Mouse (Mus musculus): Measurements from ENCODE around the gene Phxr2.

Phxr2 gene

DNA sequence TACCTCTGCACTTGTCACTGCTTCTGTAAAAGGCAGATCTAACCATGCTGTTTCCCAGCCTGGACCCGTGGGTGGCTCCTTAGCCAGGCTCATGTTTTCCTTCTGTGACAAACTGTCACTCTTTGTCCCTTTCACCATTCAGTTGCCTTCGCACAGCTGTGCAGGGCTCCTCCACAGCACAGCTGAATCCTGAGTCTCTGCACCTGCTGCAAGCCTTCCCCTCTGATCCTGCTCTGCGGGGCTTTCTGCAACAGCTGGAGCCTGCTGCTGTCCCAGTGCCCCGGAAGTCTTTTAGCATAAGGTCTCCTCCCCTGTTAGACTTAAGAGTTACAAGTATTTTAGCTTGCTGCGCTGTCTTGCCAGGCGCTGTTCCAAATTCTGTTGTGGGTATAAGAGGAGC, 6.1 kb upstream of the Phxr2 start:
- peak; percentile 4 for DNase-seq (ENCODE audit: low spot score)

DNA sequence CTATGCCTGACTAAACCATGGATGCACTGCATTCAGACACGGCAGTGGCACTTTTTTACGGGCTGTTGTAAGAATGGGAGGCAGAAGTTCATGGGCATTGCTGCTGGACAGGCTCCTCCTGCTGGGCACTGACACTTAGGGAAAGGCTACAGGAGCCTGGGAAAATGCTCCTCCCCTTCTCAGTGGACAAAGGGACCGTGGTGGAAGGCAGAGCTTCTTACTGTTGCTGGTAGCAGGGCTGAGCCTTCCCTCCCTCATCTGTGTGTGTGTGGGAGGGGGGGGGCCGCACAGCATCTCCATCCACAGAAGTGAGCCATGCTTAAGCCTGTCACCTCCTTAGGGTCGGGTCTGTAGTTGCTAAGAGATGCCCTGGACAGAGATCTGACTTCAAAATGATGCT, 5.2 kb upstream of the Phxr2 start:
- DNase-seq (ENCODE audit: low spot score) = peak; percentile 19

DNA sequence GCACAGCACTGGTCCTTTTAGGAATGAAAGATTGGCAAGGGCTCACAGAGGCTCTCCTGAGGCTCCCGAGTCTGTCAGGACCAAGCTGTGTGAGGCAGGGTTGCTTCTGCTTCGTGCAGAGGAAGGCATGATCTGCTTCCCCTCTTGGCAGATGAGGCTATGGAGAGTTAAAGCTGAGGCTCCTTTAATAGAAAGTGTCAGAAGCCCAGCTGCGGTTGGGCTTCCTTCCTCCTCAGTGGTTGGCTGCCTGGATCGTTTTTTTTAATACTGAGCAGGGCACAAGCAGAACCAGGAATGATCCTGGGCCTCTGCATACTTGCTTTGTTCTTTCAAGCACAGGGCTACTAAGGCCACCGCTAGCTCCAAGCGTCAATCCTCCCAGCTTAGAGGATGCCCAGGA, 4.5 kb upstream of the Phxr2 start:
- DNase-seq (ENCODE audit: low spot score) = no peak

DNA sequence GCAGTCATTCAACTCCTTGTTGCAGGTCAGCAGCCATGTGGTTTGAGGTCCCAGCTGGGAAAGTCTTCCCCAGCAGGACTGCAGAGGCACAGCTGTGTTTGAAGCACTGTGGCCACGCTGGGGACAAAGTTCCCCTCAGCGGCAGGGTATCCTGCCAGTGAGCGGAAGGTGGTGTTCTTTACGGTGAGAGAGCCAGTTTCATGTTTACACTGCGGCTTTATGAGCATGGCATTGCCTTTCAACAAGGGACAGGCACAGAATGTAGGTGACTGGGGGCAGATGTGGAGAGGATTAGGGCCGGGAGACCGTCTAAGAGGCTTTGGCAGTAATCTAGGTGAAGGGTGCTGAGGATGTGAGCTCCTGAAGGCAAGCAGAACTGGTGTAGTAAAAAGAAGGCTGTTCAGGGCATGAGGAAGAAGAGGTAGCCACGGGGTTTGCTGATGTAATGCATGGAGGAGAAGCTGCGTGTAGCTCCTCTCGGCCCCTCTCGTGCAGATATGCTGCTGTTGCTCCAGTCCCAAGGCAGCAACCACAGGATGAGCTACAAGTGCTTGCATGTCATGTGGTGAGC, 1.7 kb upstream of the Phxr2 start:
- peak; percentile 2 for DNase-seq (ENCODE audit: low spot score)

DNA sequence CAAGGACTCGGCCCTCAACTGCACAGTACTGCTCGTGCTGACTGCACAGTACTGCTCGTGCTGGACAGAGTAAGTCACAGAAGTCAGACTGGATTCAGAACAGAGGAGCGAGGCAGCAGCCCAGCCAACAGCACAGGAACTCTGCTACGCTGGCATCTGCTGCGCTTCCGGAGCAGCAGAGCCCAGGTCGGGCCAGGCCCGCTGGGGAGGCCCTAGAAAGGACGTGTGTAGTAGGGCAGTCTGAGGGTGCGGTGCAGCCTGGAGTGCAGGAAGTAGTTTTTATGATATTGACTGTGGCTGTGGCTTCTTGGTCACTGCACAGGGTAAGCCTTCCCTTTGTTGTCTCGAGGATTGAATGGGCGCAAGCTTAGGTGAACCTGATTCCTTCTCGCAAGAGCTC, 829 bp upstream of the Phxr2 start:
- no peak for DNase-seq (ENCODE audit: low spot score)

DNA sequence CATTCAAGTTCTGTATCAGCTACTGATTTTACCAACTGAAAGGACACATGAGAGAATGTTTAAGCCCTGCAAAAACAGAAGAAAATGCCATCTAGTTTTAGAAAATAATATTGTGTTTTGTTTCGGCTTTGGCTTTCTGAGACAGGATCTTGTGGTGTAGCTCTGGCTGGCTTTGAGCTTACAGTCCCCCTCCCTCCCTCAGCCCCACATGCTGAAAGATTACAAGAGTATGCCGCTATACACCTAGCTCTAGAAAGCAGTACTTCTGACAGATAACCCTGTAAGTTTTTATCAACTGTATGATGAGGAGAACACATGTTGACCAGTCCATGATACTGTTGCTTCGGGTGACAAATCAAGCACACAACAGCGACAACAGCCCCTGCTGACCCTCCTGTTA, 6.7 kb downstream of the Phxr2 start:
- no peak for DNase-seq (ENCODE audit: low spot score)

DNA sequence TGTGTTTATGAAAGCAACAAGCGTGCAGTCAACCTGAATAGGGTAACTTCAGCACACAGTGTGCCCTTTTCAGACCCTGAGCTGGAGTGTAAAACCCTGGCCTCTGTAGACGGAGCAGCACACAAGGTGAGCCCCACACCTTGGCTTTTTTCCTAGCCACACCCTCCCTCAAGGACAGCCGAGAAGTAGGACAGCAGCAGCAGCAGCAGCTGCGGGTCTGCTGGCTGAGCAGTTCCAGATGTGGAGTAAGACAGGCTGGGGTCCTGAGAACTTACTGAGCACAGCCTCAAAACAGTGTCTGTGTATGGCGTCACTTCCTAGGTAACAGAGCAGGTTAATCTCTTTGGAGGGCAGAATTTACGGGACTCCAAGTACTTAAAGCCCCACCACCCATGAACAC, 7.4 kb downstream of the Phxr2 start:
- DNase-seq (ENCODE audit: low spot score) = no peak

DNA sequence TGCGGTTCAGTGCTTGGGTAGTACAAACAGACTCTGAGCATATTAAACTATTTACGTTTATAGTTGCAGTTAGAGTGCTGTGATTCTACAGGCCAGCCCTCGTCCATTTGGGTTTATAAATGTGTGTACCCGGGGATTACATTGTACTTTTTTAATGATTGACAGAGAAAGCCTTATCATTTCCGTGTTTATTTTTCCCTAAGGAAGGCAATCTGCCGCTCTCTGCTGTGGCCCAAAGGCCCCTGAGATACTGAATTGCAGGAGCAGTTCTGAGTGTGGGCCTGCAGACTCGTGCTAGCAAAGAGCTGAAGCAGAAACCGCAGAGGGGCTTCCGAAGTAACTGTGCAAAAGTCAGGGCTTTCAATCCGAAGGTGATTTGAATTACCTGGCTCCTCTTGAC, 8.2 kb downstream of the Phxr2 start:
- DNase-seq (ENCODE audit: low spot score) = no peak

DNA sequence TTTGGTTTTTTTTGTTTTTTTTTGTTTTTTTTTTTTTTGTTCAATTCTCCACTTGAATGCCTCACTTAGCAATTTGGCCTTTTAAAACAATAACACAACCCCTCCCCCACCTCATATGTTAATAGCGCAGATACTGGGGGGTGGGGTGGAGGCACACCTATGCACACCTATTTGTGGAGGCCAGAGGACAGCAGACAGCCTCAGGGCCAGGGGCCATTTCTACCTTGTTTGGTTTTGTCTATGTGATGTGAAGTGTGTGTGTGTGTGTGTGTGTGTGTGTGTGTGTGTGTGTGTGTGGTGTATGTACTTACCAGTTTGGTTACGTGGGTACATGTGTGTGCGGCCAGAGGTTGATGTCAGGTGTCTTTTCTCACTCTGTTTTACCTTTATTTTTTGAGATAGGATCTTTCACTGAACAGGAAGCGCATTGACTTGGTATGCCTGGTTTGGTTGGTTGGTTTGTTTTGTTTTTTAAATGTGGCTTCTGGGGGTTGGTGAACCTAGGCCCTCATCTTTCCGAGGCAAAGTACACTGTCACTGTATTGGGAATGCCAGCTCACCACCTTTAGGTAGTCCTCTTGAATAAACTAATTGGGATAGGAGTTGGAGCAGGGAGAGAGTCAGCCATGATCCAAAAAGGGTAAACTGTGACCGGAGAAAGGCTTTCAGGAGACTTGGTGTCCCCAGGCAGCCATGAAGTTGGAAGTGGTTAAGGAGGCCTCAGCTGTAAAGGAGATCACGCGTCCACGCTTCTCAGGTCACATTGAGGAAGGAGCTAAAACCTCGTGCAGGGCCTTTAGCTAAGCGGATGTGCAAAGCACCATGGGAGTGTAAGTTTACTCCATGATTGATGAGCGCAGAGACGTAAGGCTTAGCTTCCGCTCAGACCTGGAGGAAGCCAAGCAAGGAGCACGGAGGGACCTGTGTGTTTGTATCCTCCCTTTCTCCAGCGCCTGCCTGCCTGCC, 9.2 kb downstream of the Phxr2 start:
- DNase-seq (ENCODE audit: low spot score) = no peak

DNA sequence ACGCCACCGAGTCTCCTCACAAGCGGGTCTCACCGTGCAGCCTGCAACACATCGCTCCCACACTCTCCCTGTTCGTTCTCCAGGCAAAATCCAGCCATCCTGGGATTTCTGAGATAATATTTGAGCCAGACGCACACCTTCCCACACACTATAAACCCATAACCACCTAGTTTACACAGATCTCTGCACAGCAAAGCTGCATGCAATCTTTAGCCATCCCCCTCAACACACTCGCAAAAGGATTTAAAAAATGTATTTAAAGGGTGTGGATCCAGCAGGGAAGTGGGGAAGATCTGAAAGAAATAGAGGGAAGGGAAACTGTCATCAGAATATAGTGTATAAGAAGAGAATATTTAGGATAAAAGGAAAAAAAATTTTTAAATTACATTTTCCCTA, 9.9 kb downstream of the Phxr2 start:
- DNase-seq (ENCODE audit: low spot score) = no peak

DNA sequence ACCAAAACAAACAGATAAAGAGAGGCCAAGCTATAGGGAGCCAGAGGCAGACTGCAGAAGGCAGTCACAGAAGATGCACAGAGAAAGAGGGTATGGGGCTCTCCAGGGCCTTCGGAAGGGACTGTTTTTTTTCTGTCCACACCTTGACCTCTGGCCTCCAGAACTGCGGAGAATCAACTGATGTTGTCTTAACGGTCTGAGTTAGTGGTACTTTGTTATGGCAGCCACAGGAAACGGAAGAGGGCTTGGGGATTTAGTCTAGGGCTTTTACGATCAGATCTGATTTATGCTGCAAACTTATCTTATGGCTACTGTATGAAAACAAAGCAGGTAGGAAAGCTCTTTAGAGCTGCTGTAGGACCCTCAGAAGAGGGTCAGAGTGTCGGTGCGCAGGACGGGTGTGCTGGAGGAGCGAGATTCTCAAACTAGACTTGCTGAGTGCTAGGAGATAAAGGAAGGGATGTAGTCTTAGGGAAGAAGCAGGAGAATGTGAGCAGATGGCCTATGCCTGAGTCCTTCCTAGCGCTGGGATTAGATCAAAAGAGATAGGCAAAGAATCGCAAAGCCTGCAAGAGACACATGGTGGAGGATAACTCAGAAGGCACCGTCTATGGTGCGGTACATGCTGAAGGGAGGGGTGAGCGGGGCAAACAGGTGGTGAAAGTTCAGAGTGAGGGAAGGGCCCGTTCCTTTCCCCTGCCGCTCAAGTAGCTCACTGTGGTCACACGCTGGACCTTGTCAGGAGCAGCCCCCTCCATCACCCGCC, 10.5 kb downstream of the Phxr2 start:
- DNase-seq (ENCODE audit: low spot score) = peak; percentile 13

DNA sequence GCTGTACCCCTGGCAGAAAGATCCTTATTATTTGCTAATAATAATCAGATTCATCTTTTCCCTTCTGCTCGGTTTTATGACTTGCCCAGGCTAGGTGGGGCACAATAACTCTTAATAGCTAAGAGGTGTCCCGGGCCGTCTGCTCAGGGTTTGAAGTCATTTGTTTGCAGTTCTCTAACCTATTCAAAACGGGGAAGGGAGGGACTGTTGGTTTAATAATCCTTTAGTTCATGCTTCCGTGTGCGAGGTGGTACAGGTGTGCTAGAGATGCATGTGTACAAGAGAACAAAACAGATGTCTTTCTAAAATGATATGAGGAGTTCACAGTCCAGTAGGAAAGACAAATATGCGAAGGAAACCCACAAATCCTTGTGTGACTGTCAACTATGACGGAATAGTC, 11.8 kb downstream of the Phxr2 start:
- no peak for DNase-seq (ENCODE audit: low spot score)

DNA sequence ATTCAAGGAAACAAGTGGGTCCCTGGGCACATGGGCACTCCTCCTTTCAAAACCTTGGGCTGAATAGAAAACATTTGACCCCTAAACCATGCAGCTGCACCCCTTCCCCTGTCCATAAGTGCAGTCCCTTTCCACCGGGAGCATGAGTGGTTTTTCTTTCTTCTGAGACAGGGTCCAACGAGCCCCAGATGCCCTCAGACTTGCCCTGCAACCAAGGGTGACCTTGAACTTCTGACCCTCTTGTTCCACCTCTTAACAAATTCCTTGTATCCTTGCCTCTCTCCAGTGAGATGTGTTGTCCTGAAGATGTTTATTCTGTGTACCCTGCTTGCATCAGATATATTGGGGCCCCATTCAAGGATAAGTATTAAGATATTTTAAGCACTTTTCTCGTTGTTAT, 12.6 kb downstream of the Phxr2 start:
- no peak for DNase-seq (ENCODE audit: low spot score)

DNA sequence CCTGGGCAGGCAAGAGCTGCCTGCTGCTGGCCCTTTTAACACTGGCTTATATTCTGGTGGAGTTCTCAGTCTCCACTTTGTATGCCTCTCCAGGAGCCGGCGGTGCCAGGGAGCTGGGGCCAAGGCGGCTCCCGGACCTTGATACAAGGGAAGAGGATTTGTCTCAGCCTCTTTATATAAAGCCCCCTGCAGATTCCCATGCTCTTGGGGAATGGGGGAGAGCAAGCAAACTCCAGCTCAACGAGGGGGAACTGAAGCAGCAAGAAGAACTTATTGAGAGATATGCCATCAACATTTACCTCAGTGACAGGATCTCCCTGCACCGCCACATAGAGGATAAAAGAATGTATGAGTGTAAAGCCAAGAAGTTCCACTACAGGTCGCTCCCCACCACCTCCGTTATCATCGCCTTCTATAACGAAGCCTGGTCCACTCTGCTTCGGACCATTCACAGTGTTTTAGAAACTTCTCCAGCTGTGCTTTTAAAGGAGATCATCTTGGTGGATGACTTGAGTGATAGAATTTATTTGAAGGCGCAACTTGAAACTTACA, 17.6 kb downstream of the Phxr2 start:
- DNase-seq (ENCODE audit: low spot score) = peak; percentile 23

DNA sequence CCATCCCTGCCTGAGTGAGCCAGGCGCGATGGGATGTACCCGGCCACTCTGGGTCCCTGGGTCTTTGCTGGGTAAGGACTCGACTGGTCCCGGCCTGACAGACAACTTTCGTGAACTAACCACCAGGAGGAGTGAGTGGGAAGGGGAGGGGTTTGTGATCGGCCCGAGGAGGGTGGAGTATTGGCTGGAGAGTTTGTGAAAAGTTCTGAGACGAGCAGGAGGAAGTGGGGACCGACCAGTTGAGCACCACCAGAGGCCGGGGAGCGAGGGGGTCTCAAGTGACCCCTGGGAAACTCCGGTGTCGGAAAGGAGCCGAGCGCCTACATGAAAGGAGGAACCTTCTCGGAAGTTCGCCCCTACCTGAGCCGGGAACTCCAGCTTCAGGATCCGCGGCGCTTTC, 18.2 kb downstream of the Phxr2 start, which contains the start of gene Galnt4:
Gene Galnt4 (plus strand): TSS at position 196 of the 400 bp plus-strand sequence.
- DNase-seq (ENCODE audit: low spot score) = peak; percentile 82

DNA sequence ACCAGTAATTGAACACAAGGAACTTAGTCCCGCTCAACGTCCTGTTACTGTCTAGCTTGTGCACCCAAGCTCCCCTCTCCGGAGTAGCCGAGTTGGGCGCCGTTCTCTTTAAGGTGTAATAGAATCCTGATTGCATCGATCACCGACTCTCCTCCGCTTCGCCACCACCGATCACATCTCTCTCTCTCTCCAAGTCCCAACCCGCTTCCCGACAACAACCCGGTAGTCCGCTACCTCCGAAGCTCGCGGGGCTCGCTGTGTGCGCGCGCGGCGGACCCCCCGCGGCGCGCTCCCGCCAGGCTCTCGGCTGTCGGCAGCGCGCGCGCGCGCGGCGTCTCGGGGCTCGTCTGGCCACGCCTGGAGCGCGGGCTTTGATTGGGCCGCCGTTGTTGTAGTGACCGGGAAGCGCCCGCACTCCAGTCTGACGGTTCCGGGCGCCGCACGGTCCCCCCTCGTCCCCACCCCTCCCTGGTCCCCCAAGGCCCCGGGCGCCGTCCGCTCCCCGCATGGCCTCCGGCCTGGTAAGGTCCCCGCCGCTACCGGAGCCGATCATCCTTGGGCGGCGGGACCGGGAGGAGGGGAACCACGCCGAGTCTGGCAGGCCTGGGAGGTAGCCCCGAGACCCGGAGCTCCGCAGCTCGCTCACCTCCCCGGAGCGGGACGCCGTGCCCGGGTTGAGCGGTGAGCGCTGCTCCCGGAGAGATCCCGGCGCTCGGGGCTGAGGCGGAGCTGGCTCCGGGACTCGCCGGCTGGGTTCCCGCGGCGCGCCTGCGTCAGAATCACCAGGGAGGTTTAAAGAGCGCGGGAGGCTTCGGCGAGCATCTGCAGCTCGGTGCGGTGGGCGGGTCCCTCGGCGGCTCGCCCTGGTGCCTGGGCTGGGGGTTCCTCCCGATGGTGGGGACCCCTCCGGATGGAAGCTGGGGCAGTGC, 19.2 kb downstream of the Phxr2 start, which contains the start of gene Poc1b:
Gene Poc1b (plus strand): TSS at position 334 of the 929 bp plus-strand sequence.
- DNase-seq (ENCODE audit: low spot score) = peak; percentile 89

DNA sequence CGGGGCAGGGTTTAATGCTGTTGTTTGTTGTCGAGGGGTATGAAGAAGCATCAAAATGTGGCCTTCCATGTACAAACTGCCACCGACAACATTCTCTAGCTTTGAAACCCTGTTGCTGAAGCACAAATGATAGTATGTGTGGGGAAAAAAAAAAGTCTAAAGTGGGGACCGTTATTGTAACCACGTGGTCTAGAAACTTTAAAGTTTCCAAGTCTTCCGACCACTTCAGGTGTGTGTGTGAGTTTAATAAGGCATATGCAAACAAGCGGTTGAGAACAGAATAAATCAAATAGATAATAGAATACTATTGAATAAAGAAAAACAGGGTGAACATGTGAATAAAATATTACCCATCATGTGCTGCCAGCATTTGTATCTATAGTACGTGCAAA, 19.8 kb downstream of the Phxr2 start:
- no peak for DNase-seq (ENCODE audit: low spot score)

DNA sequence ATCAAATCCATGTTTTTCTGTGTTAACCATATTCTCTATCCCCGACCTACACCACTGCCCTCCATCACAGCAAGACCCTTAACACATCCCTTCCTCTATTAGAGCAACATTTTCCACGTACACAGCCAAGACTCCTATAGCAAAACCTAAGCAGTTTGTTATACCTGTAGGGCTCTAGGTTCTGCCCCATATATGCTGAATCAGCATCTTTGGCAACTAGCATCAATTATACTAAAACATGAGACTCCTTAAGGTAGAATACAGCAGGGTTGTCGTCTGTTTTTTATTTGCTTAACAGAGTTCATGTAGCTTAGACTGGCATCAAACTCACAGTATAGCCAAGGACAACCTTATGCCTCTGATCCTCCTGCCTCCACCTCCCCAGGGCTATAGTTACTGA, 20.6 kb downstream of the Phxr2 start:
- DNase-seq (ENCODE audit: low spot score) = no peak

DNA sequence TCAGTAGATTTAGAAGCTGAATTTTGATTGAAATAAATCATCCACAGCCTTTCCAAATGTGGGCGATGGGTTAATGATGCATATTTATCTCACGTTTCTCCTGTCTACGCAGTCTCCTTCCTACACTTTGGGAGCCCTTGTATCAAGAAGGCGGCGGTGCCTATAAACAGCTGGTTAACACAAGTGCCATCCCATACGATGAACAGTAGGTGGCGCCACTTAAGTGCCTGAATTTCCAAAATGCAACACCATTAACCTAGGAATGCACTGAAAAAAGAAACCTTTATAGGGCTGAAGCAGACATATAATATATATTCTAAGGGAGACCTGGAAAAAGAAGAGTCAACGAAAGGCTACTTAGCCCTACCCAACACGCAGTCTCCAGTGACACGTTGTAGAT, 28.8 kb downstream of the Phxr2 start:
- peak; percentile 59 for DNase-seq (ENCODE audit: low spot score)

DNA sequence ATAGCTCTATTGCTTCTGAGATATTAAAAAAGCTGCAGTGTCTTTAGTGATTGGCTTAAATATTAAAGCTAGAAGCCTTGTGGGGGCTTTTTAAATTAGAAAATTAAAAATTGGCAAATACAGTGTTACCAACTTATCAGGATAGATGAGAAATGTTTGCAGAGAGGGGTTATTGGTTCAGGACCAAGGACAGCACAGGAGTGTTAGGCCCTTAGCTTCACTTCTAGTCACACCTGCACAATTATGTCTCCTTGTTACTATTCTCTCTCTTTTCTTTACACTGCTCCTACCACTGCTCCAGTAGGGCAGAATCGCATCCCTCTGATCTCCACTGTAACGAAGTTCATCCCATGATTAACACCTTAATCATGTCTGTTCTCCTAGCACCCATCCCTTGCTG, 31.0 kb downstream of the Phxr2 start:
- no peak for DNase-seq (ENCODE audit: low spot score)

DNA sequence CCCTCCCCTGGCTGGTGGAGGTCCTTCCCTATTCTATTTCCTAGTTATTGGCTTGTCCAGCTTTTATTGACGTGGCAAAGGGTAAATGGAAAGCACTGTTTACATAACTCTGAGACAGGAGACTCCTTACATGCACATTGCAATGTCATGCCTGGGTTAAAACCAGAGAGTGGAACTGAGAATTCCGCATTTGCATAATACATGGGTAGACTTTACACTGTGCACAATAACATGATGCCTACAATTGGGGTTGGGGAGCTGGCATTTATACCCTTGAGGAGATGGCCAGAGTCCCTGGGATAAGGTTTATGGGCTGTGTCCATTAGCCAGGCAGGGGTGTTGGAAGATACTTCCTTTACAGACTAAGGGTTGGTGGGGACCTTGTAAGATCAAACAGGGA, 32.8 kb downstream of the Phxr2 start:
- DNase-seq (ENCODE audit: low spot score) = no peak
